Mouse (Mus musculus) forebrain, embryonic 13.5 days (tissue): Measurements from ENCODE around the gene 9430097D07Rik. TPM values are rescaled to one million over a fixed set of nuclear protein-coding genes. Genes with fewer than 3 reads are reported as not detected.

Experiments used
- polyA plus RNA-seq: library from polyadenylated mRNA; unstranded; fragments of >200 nt; fragmentation: Nextera tagmentation; extraction: Ambion mirVana; gene quantifications from 2 replicates; pipeline ENCODE4 v1.2.1, GENCODE M21; 2015

The 9430097D07Rik gene
- polyA plus RNA-seq, 1 experiment from 2014 or later: 0.18 TPM

Other genes with a start within 250 kb of the 9430097D07Rik start
- 49.0 and 52.4 TPM in 2 replicates for gene Ciz1, start 223.4 kb downstream of the 9430097D07Rik start, polyA plus RNA-seq
- gene Dnm1, start 222.3 kb downstream of the 9430097D07Rik start, polyA plus RNA-seq: 13.7 and 20.2 TPM in 2 replicates
- 59.6 and 60.4 TPM in 2 replicates for gene 1110008P14Rik, start 193.7 kb downstream of the 9430097D07Rik start, polyA plus RNA-seq
- 0.20 TPM in 1 of 2 replicates, not detected in the other for gene Lcn2, start 187.4 kb downstream of the 9430097D07Rik start, polyA plus RNA-seq
- gene Ptges2, start 179.8 kb downstream of the 9430097D07Rik start, polyA plus RNA-seq: 28.5 and 30.1 TPM in 2 replicates
- 5.4 and 5.6 TPM in 2 replicates for gene Naif1, start 125.2 kb downstream of the 9430097D07Rik start, polyA plus RNA-seq
- gene Slc25a25, start 124.2 kb downstream of the 9430097D07Rik start, polyA plus RNA-seq: 37.4 and 42.4 TPM in 2 replicates
- gene Fam102a, start 40.4 kb downstream of the 9430097D07Rik start, polyA plus RNA-seq: 4.5 and 5.2 TPM in 2 replicates
- gene Dpm2, start 4.8 kb downstream of the 9430097D07Rik start, polyA plus RNA-seq: 127 and 129 TPM in 2 replicates
- 1.7 and 3.4 TPM in 2 replicates for gene Pip5kl1, start 887 bp downstream of the 9430097D07Rik start, polyA plus RNA-seq
- gene St6galnac4, start 11.4 kb upstream of the 9430097D07Rik start, polyA plus RNA-seq: 14.5 and 16.5 TPM in 2 replicates
- 10.0 and 10.8 TPM in 2 replicates for gene St6galnac6, start 24.0 kb upstream of the 9430097D07Rik start, polyA plus RNA-seq
- gene Ak1, start 46.1 kb upstream of the 9430097D07Rik start, polyA plus RNA-seq: 48.8 and 48.9 TPM in 2 replicates
- 20.4 and 21.2 TPM in 2 replicates for gene Eng, start 70.9 kb upstream of the 9430097D07Rik start, polyA plus RNA-seq
- 14.2 and 15.7 TPM in 2 replicates for gene Fpgs, start 128.5 kb upstream of the 9430097D07Rik start, polyA plus RNA-seq
- 90.3 and 99.9 TPM in 2 replicates for gene Cdk9, start 137.4 kb upstream of the 9430097D07Rik start, polyA plus RNA-seq
- gene Sh2d3c, start 145.4 kb upstream of the 9430097D07Rik start, polyA plus RNA-seq: 23.5 and 29.2 TPM in 2 replicates
- 1.6 and 2.5 TPM in 2 replicates for gene 6330409D20Rik, start 165.3 kb upstream of the 9430097D07Rik start, polyA plus RNA-seq
- 55.8 and 62.2 TPM in 2 replicates for gene Tor2a, start 181.6 kb upstream of the 9430097D07Rik start, polyA plus RNA-seq
- gene Ttc16, start 199.9 kb upstream of the 9430097D07Rik start, polyA plus RNA-seq: 0.43 and 0.48 TPM in 2 replicates
- gene Ptrh1, start 200.1 kb upstream of the 9430097D07Rik start, polyA plus RNA-seq: 4.6 and 5.4 TPM in 2 replicates
- gene Cfap157, start 208.7 kb upstream of the 9430097D07Rik start, polyA plus RNA-seq: 0.45 and 1.4 TPM in 2 replicates